Mouse (Mus musculus) cerebellum, adult 2 months (tissue): ENCODE measurements around the gene Hrh2.

ENCODE experiments used
- CTCF ChIP-seq: fragments of 200-500 bp; IDR thresholded peaks from 2 replicates; pipeline ENCODE4 v1.5.1; 2011; ENCODE audit warnings: low read depth, mild to moderate bottlenecking, control low read depth, low read length, moderate library complexity, borderline replicate concordance; ENCODE audit not compliant: insufficient read depth
- POLR2A ChIP-seq: fragments of 200-500 bp; IDR thresholded peaks from 2 replicates; pipeline ENCODE4 v1.6.1; 2011; ENCODE audit warnings: low read length, control low read depth, borderline replicate concordance; ENCODE audit not compliant: insufficient read depth

- TF ChIP-seq CTCF: no peak
- no peak for TF ChIP-seq POLR2A
Measured at GRCm38 (mm10) chr13:54250346-54250745, 58.4 kb downstream of the Hrh2 start.
